Mouse (Mus musculus) lung, postnatal 25 days (tissue): ENCODE results near the gene Klf17.
"Not testable (repeated sequence)": the region's sequence is repeated elsewhere in the genome, so short reads cannot be mapped to it uniquely, and the experiment has no call there.

ENCODE experiments used
- DNase-seq: peaks from one replicate; pipeline ENCODE4 v3.0.0; 2022; ENCODE audit warnings: low spot score

The Klf17 gene

GRCm38 (mm10) chr4:117765416-117765815 lies at the start of gene Klf17:
Klf17 (minus strand) TSS chr4:117765648.
- DNase-seq = no peak

GRCm38 (mm10) chr4:117814333-117814732 lies 48.9 kb upstream of the Klf17 start:
- DNase-seq = peak; percentile 60

GRCm38 (mm10) chr4:117813591-117814192 lies 48.2 kb upstream of the Klf17 start:
- peak; percentile 72 for DNase-seq

- no peak for DNase-seq
These were observed 45.5 kb upstream of the Klf17 start for GRCm38 (mm10) chr4:117810933-117811332.

- DNase-seq = peak; percentile 48
These were observed 41.5 kb upstream of the Klf17 start for GRCm38 (mm10) chr4:117806992-117807391.

- no peak for DNase-seq
These were observed 34.5 kb upstream of the Klf17 start for GRCm38 (mm10) chr4:117799904-117800303.

- peak; percentile 50 for DNase-seq
These were observed 22.9 kb upstream of the Klf17 start for GRCm38 (mm10) chr4:117788308-117788707.

GRCm38 (mm10) chr4:117786963-117787362 lies 21.5 kb upstream of the Klf17 start:
- DNase-seq = no peak

- DNase-seq = no peak
These were observed 17.5 kb upstream of the Klf17 start for GRCm38 (mm10) chr4:117782908-117783307.

DNA sequence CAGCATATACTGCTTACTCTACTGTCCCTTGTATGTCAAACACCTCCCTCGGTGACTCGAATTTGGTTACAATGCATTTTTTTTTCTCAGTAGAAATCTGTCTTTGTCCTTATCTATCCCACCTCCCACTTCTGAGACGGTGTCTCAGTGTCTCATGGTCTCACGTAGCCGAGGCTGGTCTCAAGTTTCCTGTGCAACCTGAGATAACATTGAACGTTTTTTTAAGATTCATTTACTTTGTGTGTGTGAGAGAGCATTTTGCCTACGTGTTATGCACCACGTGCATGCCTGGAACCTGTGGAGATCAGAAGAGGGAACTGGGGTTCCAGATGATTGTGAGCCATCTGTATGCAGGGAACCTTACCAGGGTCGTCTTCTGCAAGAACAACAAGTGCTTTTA lies 7.5 kb upstream of the Klf17 start:
- DNase-seq = no peak

GRCm38 (mm10) chr4:117770935-117771334 lies 5.5 kb upstream of the Klf17 start:
- DNase-seq = peak; percentile 64

DNA sequence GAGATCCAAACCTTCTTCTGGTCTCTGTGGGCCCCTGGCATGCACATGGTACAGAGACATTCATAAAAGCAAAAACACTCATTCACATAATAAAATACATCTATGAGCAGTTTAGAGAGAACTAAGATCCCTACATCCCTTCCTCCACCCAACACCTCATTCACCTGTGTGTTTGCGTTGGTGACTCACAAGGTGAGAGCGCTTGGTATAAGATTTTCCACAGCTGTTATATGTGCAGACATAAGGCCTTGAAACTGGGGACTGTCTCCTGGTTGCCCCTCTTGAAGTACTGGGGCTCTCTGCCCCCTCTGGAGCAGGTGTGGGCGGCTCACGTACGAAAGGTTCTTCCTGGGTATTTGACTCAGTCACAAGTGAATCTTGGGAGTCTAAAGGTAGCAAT lies 5.3 kb downstream of the Klf17 start:
- DNase-seq = no peak

- not testable (repeated sequence) for DNase-seq
These were observed 13.0 kb downstream of the Klf17 start for GRCm38 (mm10) chr4:117752469-117752868.

GRCm38 (mm10) chr4:117737559-117737958 lies 27.9 kb downstream of the Klf17 start:
- DNase-seq = peak; percentile 0

DNA sequence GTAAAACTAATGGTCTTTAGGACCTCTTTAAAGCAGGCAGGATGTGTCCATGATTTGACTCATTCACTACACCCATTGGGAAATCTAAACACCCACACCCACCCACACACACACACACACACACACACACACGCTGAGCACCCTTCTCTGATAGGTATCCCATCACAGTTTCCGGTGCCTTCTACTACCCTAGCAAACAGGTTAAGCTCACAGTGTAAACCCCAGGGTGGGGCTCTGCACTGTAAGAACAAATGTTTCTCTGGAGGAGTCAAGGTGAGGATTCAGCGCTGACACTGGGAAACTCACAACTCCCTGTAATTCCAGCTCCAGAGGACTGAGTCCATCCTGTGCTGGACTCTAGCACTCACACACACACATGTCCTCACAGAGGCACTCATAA lies 33.5 kb downstream of the Klf17 start:
- no peak for DNase-seq

DNA sequence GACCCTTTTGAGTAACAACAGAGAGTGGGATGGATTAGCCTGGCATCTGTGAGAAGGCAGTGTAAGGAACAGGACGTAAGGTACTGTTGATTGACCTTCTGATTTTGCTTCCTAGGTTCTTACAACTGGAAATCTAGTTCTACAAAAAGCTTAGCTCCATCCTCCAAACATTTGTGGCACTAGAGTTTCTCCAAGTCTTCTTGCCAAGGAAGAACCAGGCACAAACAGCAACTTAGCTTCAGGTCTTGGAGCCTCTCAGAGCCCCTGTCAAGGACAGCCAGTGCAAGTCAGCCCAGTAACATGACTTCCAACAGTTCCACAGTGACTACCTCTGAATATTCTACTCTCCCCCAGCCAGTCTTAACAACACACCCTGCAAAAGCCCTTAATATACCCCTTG lies 41.3 kb downstream of the Klf17 start, which contains the start of gene Gm12845:
Gene Gm12845, plus strand, starts transcription at position 301 of the 400 bp plus-strand sequence.
- no peak for DNase-seq

GRCm38 (mm10) chr4:117713303-117714098 lies 51.9 kb downstream of the Klf17 start:
- no peak for DNase-seq

- DNase-seq = no peak
These were observed 53.1 kb downstream of the Klf17 start for GRCm38 (mm10) chr4:117712314-117712713.

- no peak for DNase-seq
These were observed 56.5 kb downstream of the Klf17 start for GRCm38 (mm10) chr4:117708780-117709550.
